Mouse (Mus musculus) E14TG2a.4 (cell line): Measurements from ENCODE around the gene Sh3bgrl2.
"Not testable (repeated sequence)": the region's sequence is repeated elsewhere in the genome, so short reads cannot be mapped to it uniquely, and the experiment has no call there.

Experiments used
- H3K27me3 ChIP-seq: 2 replicates; pipeline ENCODE4 v1.6.1; 2014; ENCODE audit warnings: low read length, control low read depth; ENCODE audit not compliant: insufficient read depth
- H3K36me3 ChIP-seq: 2 replicates; pipeline ENCODE4 v1.6.1; 2014; ENCODE audit warnings: low read length, control low read depth; ENCODE audit not compliant: insufficient read depth
- H3K4me1 ChIP-seq: replicated peaks from 2 replicates; pipeline ENCODE4 v1.6.1; 2014; ENCODE audit warnings: low read depth, low read length, control low read depth
- H3K4me3 ChIP-seq: replicated peaks from 2 replicates; pipeline ENCODE4 v1.5.1; 2014; ENCODE audit warnings: mild to moderate bottlenecking, low read length
- H3K9me3 ChIP-seq: 2 replicates; pipeline ENCODE4 v1.6.1; 2014; ENCODE audit warnings: low read length, control low read depth
- CTCF ChIP-seq: conservative IDR thresholded peaks from 2 replicates; pipeline ENCODE4 v1.5.1; 2014; ENCODE audit warnings: low read length
- NANOG ChIP-seq: IDR thresholded peaks from 2 replicates; pipeline ENCODE4 v1.6.1; 2014; ENCODE audit warnings: borderline replicate concordance, low read length, mixed read lengths
- POU5F1 ChIP-seq: IDR thresholded peaks from 2 replicates; pipeline ENCODE4 v1.6.1; 2014; ENCODE audit warnings: low read length, borderline replicate concordance

The Sh3bgrl2 gene

DNA sequence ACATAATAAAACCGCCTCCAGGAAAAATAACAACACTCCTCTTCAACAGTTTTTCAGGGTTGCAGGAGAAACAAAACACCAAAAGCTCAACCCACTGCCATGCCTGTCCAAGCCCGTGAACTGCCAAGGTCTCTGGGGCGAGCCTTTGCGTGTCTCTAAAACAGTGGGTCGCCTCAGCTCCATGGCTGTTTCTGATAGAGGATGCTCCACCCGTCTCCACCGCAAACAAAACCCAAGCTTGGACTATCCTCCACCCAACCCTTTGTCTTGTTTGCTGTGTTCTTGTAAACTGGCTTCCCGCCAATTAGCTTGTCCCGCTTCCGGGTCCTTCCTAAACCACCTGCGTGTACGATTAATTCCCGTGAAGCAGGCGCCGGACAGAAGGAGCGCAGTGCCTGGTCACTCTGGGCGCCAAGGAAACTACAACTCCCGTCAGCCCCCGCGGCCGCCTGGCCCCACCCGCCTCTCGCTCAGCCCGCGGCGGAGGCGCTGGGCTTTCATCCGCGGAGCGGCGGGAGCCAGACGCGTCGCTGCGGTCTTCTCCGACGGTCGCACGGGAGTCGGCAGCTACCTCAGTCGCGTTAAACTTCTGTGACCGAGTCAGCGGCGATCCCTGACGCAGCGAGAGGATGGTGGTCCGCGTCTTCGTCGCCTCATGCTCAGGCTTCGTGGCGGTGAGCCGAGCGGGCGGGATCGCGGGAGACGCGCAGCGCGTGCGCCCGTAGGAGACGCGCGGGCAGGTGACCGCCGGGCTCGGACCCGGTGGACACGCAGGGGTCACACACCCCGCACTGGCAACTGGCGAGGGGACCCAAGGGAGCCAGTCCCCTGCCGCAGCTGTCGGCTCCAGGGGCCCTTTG is at the start of gene Sh3bgrl2:
Gene Sh3bgrl2, plus strand, starts transcription at position 498 of the 860 bp plus-strand sequence.
- Histone ChIP-seq H3K4me1 (peaks cover 24% of the 10 kb centered on the region), H3K27me3 (peaks cover 8% of the 10 kb centered on the region), H3K36me3 (no peaks in the 10 kb centered on the region), H3K9me3 (no peaks in the 10 kb centered on the region), H3K4me3 (peak within 1 kb of the TSS; percentile 92)
- TF ChIP-seq CTCF (no peak), NANOG (no peak), POU5F1 (no peak)

DNA sequence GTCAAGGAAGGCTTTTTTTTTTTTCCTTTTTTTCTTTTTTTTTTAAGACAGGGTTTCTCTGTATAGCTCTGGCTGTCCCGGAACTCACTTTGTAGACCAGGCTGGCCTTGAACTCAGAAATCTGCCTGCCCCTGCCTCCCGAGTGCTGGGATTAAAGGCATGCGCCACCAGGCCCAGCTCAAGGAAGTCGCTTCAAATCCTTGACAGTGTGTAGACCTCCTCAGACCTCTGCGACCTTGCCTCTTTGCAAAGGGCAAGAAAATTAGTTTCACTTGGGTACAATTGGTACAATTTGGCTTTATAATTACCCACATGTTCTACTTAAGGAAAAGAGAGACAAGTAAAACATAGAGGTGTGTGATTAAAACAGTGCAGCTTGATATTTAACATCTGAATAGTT is 29.0 kb upstream of the Sh3bgrl2 start:
- H3K36me3 ChIP-seq, H3K27me3 ChIP-seq, H3K4me1 ChIP-seq, H3K4me3 ChIP-seq: not testable (repeated sequence)
- peaks cover 28% of the 10 kb centered on the region for H3K9me3 ChIP-seq

DNA sequence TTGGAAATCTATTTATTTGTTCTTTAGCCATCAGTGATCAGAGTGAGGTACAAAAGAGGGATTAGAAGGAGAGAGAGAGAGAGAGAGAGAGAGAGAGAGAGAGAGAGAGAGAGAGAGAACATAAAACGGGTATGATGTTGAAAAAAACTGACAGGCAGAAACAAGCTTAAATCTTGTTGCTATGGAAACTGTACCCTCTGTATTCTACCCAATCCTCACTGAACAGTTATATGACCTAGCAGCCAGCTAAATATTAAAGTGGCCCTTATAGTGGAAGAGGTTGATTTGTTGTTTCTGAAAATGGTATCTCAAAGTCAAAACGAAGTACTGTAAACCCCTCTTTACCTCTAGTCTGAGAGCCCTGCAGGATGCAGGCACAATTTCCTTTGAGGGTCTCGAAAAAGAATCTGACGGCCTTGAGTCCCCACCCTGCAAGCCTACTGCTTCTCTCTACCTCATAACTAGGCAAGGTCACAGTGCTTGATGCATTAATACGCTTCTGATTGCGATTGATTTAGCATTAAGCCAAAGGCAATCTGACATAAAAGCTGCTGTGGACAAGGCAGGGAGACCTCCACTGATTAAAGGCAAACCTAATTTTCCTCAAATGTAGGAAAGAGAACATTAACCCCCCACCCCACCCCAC is 28.5 kb upstream of the Sh3bgrl2 start:
- peaks cover 28% of the 10 kb centered on the region for H3K9me3 ChIP-seq
- no peak overlapping the region for H3K4me3 ChIP-seq
- TF ChIP-seq NANOG (no peak), CTCF (no peak), POU5F1 (no peak)
- no peaks in the 10 kb centered on the region for H3K27me3 ChIP-seq
- H3K36me3 ChIP-seq: no peaks in the 10 kb centered on the region
- no peaks in the 10 kb centered on the region for H3K4me1 ChIP-seq

DNA sequence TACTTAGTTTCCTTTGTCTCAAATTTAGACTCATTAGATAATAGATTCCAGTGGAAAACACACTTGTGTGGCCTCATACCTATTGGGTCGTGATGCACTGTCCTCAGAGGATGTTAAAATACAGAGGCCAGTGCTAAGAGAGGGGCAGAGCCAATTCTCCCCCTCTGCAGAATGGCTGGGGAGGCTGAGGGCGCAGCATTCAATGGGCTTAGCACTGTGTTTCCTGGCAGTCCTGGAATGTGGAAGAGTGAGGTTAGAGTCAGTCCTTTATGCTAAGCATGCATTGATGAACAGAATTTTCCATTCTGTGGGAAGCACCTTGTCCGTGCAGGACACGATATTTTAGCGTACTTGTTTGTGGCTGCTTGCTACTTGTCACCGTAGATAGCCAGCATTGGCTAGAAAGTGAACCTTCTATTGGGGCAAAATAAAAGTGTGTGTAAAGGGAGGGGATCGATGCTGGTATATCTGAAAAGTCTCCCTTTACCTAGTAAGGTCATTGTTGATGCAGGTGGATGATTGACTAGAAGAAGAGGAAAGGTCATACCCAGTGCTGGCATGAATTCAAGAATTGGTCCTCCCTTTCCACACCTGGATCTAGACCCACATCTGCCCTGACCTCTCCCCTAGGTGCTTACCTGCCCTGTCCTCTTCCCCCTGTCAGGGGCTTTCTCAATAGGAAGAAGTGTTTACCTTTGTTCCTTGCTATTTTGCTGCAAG is 20.6 kb upstream of the Sh3bgrl2 start:
- TF ChIP-seq POU5F1: no peak
- no peak for TF ChIP-seq CTCF
- no peak for TF ChIP-seq NANOG
- H3K9me3 ChIP-seq: no peaks in the 10 kb centered on the region
- H3K27me3 ChIP-seq: no peaks in the 10 kb centered on the region
- H3K36me3 ChIP-seq: no peaks in the 10 kb centered on the region
- no peaks in the 10 kb centered on the region for H3K4me1 ChIP-seq
- no peak overlapping the region for H3K4me3 ChIP-seq

DNA sequence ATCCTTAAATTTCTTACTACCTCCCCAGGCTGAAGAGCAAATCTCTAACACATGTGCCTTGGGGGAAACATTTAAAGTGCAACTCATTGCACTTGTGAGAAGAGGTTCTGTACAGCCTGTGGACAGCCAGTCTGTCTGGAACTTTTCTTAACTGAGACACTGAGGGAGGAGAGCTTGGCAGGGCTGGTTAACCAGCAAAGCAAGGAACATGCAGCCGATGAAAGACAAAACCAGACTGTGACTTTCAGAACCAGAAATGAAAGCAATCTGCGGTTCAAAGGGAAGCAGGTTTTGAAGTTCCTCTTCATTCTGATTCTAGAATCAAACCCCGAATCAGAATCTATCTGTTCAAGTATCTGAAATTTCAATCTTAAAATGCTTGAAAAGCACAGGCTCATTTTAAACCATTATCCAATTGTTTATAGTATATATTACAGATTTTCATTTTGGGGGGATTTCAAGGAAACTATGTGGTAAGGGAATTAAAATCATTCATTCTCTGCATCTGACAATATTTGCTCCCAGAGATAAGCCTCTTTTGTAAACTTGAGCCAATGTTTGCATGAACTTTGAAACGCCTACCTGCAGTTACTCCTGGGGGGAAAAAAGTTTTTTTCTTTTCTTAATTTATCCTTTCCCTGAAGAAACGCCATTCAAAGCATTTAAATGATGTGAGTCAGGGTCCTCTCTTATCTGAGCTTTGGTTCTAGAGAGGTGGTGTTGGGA is 14.9 kb upstream of the Sh3bgrl2 start:
- peaks cover 11% of the 10 kb centered on the region for H3K4me1 ChIP-seq
- H3K36me3 ChIP-seq: no peaks in the 10 kb centered on the region
- no peak for TF ChIP-seq CTCF
- no peak for TF ChIP-seq POU5F1
- TF ChIP-seq NANOG: no peak
- H3K9me3 ChIP-seq: no peaks in the 10 kb centered on the region
- no peaks in the 10 kb centered on the region for H3K27me3 ChIP-seq
- no peak overlapping the region for H3K4me3 ChIP-seq

DNA sequence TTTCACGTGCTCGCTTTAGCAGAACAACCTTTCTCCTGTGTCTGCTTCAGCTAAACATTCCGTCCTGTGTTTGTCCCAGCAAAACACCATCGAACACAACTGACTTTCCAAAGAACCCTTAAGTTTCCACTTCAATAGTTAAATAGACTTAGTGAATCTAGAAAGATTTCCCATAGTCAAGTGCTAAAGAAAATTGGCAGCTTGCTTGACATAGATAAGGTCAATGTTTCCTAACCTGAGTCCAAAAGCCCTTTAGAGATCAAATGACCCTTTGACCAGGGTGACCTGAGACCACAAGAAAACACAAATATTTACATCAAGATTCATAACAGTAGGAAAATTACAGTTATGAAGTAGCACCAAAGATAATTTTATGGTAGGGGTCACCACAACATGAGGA is 11.2 kb upstream of the Sh3bgrl2 start:
- H3K9me3 ChIP-seq: no peaks in the 10 kb centered on the region
- no peaks in the 10 kb centered on the region for H3K36me3 ChIP-seq
- peaks cover 25% of the 10 kb centered on the region for H3K4me1 ChIP-seq
- TF ChIP-seq CTCF: no peak
- TF ChIP-seq POU5F1: no peak
- TF ChIP-seq NANOG: no peak
- H3K27me3 ChIP-seq: no peaks in the 10 kb centered on the region
- no peak overlapping the region for H3K4me3 ChIP-seq

DNA sequence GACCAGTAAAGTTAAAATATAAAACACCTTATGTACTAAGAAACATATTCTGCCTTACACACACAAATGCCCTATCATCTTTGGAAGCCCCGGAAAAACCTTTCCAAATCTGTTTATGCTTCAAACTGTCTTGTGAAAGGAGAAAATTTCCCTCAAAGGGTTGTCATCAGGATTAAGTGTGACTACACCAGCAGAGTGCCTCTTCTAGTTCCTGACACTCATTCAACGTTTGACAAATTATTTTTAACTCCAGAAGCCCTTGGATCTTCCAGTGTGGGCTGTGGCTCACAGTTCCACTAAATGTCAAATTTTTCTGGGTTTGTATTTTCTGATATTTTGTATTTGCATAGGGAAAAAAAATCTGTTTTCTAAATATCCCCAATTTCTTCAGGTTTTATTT is 10.6 kb upstream of the Sh3bgrl2 start:
- TF ChIP-seq NANOG: no peak
- no peak for TF ChIP-seq CTCF
- no peak for TF ChIP-seq POU5F1
- Histone ChIP-seq H3K9me3 (no peaks in the 10 kb centered on the region), H3K4me3 (no peak overlapping the region), H3K36me3 (no peaks in the 10 kb centered on the region), H3K27me3 (no peaks in the 10 kb centered on the region), H3K4me1 (peaks cover 25% of the 10 kb centered on the region)

DNA sequence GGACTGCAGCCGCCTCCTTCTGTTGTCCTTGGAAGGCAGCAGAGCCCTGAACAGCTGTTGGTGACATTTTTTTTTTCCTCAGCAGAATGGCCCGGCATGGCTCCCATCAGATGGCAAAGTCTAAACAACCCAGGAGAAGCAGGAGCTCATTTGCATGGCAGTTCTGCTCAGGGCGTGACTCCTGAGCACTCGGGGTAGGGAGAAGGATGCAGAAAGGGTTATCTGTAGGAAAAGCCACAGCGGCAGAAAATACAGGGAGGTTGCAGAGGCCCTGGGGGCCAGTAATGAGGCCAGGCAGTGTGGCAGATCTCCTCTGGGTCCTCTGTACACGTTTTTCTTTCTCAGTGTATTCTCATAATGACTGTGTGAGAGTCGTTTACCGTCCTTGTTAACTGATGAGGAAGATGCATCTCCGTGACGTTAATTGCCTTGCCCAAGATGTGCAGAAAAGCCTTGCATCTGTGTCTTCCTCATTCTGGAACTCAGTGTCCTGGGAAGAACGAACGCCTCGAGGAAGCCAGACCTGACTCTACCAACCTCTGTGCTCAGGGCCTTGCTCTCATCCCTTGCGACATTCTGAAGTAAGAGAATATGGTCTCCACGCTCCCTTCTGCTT is 10.1 kb upstream of the Sh3bgrl2 start:
- no peaks in the 10 kb centered on the region for H3K27me3 ChIP-seq
- no peak for TF ChIP-seq POU5F1
- TF ChIP-seq CTCF: no peak
- no peak for TF ChIP-seq NANOG

More for the DNA sequence above, 10.1 kb upstream of the Sh3bgrl2 start:
- Histone ChIP-seq H3K36me3 (no peaks in the 10 kb centered on the region), H3K4me1 (peaks cover 25% of the 10 kb centered on the region), H3K4me3 (no peak overlapping the region), H3K9me3 (no peaks in the 10 kb centered on the region)
